Mouse (Mus musculus): ENCODE data around the gene Olfr770.
"Not testable (repeated sequence)": the region's sequence is repeated elsewhere in the genome, so short reads cannot be mapped to it uniquely, and the experiment has no call there.

Olfr770 gene

DNA sequence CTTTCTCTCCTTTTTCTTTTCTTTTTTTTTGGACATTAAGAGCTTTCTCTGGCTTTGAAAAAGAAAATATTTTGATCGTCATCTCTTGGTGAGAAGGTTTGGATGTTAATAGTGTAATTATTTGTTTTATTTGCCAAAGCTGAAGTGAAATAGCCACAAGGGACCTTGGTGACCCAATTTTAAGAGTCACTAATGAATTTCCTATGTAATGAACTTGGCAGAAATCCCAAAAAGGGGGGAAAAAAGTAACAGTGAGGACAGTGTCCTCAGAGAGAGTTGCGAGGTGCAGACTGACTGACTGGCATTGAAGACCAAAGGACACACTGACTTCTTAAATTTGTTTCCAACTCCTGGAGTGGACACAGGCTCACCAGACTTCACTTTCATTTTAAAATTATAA, at the start of gene Olfr770:
Gene Olfr770, minus strand, starts transcription at position 101 of the 400 bp plus-strand sequence.
- DNase-seq (ENCODE audit: low read depth): no peak

DNA sequence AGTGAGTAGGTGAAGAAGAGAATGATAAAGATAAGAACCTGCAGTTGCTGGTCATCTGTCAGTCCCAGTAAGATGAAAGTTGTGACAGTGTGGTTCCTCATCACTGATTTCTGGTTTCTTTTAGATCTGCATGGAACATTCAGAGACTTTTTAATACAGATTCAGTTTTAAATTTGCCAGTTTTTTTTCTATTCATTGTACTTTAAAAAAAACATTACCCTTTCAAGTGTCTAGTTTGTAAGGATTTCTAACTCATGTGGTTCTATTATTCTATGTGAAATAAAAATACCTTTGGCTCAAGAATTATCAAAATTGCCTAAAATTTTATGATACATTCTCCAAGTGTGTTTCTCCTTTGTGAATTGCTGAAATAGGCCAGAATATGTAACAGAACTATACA, 48.5 kb upstream of the Olfr770 start, which contains the start of gene Olfr773:
Gene Olfr773, minus strand, starts transcription at position 101 of the 400 bp plus-strand sequence.
- not testable (repeated sequence) for DNase-seq (ENCODE audit: low read depth)

- DNase-seq (ENCODE audit: low read depth): not testable (repeated sequence)
Observed at GRCm38 (mm10) chr10:129177821-129178220, 39.0 kb upstream of the Olfr770 start, which contains the start of gene Olfr772. Gene Olfr772 (minus strand): TSS chr10:129177921.

DNA sequence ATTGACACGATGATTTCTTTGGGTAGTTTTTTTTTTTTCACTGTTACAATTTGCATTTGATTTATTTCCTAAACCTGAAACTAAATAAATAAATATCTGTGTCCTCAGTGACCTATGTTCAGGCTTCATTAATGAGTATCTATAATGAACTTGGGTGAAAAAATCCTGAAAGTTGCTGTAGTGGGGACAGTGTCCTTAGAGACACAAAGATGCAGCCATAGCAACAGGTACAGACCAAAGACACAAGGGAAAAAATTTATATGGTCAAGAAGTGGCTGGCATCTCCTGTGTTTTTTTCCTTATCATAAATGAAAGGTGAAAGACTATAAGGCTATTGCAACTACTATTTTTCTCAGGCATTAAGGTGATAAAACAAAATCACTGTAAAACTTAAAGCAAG, 25.9 kb upstream of the Olfr770 start, which contains the start of gene Olfr771:
Gene Olfr771, minus strand, starts transcription at position 101 of the 400 bp plus-strand sequence.
- no peak for DNase-seq (ENCODE audit: low read depth)

- DNase-seq (ENCODE audit: low read depth): no peak
Observed at GRCm38 (mm10) chr10:129117761-129118160, 21.0 kb downstream of the Olfr770 start, which contains the start of gene Olfr769. Gene Olfr769 (minus strand): TSS chr10:129117861.

- peak; percentile 5 for DNase-seq (ENCODE audit: low read depth)
Observed at GRCm38 (mm10) chr10:129115146-129115545, 23.7 kb downstream of the Olfr770 start.

DNA sequence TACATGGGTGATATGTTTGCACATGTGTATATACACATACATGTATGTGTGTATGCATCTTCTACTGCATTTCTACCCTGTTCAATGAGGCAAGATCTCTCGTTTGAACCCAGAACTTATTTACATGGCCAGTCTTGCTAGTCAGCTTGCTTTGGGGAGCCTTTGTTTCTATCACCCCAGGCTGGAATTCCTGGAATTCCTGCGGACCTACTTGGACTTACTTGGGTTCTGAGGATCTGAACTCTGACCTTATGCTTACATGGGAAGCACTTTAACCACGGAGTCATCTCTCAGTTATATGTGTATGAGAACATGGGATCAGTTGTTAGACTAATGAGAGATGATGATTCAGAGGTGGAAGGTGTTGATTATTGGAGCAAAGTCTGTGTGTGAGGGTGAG, 37.6 kb downstream of the Olfr770 start:
- DNase-seq (ENCODE audit: low read depth): no peak

DNA sequence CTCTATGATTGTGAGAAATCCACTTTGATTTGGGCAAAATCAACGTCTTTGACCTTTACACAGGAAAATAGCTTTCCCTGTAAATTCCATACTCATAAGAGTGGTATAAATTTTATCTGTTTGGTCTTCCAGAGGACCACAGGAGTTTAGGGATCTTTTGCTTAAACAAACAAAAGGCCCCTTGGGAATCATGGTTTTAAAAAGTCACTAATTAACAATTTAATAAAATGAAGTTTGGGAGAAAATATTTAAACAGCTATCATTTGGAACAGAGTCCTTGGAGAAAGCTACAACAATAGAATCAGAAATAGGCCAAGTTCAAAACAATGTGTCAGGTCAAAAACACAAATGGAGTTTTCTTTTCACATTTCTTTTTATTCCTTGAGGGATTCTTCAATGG, 39.5 kb downstream of the Olfr770 start, which contains the start of gene Olfr768:
Gene Olfr768, minus strand, starts transcription at position 101 of the 400 bp plus-strand sequence.
- no peak for DNase-seq (ENCODE audit: low read depth)

DNA sequence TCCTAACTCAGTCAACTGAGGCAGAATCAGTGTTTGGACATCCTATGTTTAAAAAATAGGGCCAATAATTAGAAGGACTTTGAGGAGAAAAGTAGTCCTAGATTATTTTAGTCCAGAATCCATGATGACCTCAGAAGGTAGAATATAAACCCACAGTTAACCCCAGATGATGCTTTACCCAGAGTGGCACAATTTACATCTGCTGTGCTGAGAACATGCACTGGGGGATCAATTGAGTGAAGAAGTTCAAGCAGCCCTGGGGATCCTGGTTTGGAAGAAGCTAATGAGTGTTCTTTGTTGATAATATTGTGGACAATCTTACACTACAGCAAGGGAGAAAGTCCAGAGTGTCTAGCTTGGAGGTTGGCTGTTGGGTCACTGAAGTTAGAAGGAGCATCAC, 56.0 kb downstream of the Olfr770 start, which contains the start of gene Olfr767:
Gene Olfr767, minus strand, starts transcription at position 101 of the 400 bp plus-strand sequence.
- not testable (repeated sequence) for DNase-seq (ENCODE audit: low read depth)

Data from 416B (cell line).